Mouse (Mus musculus) telencephalon, adult 2 months (tissue): ENCODE measurements around the gene Adam11.

ENCODE experiments used
- DNase-seq: peaks from one replicate; pipeline ENCODE4 v3.0.0-alpha.2; 2011; ENCODE audit warnings: low read depth, low spot score

Adam11 gene

GRCm38 (mm10) chr11:102826476-102826875 is 65.2 kb downstream of the Adam11 start:
- DNase-seq, result no peak

GRCm38 (mm10) chr11:102827097-102827496 is 65.9 kb downstream of the Adam11 start:
- no peak for DNase-seq
